Mouse (Mus musculus) cortical plate, adult 2 months (tissue): ENCODE data around the gene Zbtb3.

Experiments
- CTCF ChIP-seq: fragments of 200-500 bp; IDR thresholded peaks from 2 replicates; pipeline ENCODE4 v1.5.1; 2011; ENCODE audit warnings: mild to moderate bottlenecking, control low read depth, low read length; ENCODE audit not compliant: insufficient read depth; ENCODE audit errors: extremely low read depth
- POLR2A ChIP-seq: fragments of 200-500 bp; IDR thresholded peaks from 2 replicates; pipeline ENCODE4 v1.6.1; 2011; ENCODE audit warnings: mild to moderate bottlenecking, low read length, control low read depth; ENCODE audit not compliant: insufficient read depth; ENCODE audit errors: extremely low read depth

DNA sequence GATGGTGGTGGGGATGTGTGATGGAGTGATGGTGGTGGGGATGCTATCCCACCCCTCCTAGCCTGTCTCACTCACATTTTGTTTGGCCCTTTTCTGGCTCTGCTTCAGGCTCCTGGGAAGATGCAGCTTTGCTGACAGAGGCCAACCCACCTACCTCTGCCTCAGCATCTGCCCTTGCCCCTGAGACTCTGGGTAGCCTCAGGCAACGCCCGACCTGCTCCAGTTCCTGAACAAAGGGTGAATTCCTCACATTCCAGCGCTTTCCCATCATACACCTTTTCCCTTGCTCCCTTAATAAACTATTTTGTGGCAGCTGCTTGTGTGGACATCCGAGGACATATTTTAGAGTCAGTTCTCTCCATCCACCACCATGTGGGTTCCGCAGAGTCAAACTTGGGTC, 46.0 kb downstream of the Zbtb3 start:
- TF ChIP-seq CTCF (no peak), POLR2A (no peak)
